Mouse (Mus musculus) forebrain, embryonic 12.5 days (tissue): Measurements from ENCODE around the gene Lasp1. TPM values are rescaled to one million over a fixed set of nuclear protein-coding genes. Genes with fewer than 3 reads are reported as not detected.
"Not testable (repeated sequence)": the region's sequence is repeated elsewhere in the genome, so short reads cannot be mapped to it uniquely, and the experiment has no call there.

Experiments
- ATAC-seq: fragments of 200-750 bp; cut with Nextera tagmentation; 2 replicates; pipeline ENCODE4 v1.8.0; 2017; ENCODE audit warnings: moderate TSS enrichment; ENCODE audit not compliant: low FRiP score
- H3K27ac ChIP-seq: fragments of 300-500 bp; sonication (generic); 2 replicates; pipeline ENCODE4 v1.5.1; 2016; ENCODE audit warnings: mild to moderate bottlenecking
- H3K27me3 ChIP-seq: fragments of 300-500 bp; sonication (generic); 2 replicates; pipeline ENCODE4 v1.6.1; 2016; ENCODE audit warnings: mild to moderate bottlenecking
- H3K36me3 ChIP-seq: fragments of 300-500 bp; sonication (generic); replicated peaks from 2 replicates; pipeline ENCODE4 v1.6.1; 2016; ENCODE audit warnings: mild to moderate bottlenecking
- H3K4me1 ChIP-seq: fragments of 300-500 bp; sonication (generic); 2 replicates; pipeline ENCODE4 v1.6.1; 2016
- H3K4me2 ChIP-seq: fragments of 300-500 bp; sonication (generic); 2 replicates; pipeline ENCODE4 v1.6.1; 2016; ENCODE audit warnings: mild to moderate bottlenecking, moderate library complexity
- H3K4me3 ChIP-seq: fragments of 300-500 bp; sonication (generic); replicated peaks from 2 replicates; pipeline ENCODE4 v1.5.1; 2016; ENCODE audit warnings: mild to moderate bottlenecking
- H3K9ac ChIP-seq: fragments of 300-500 bp; sonication (generic); 2 replicates; pipeline ENCODE4 v1.6.1; 2016; ENCODE audit warnings: mild to moderate bottlenecking
- H3K9me3 ChIP-seq: fragments of 300-500 bp; sonication (generic); 2 replicates; pipeline ENCODE4 v1.6.1; 2016
- WGBS: fragments of 180-500 bp; shearing (Covaris S2); methylation state at CpG from one replicate; pipeline ENCODE4 v1.1.7; 2016; 5-methylcytosine and 5-hydroxymethylcytosine counted together
- polyA plus RNA-seq: library from polyadenylated mRNA; unstranded; fragments of >200 nt; fragmentation: Nextera tagmentation; extraction: Ambion mirVana; gene quantifications from 2 replicates; pipeline ENCODE4 v1.2.1, GENCODE M21; 2016

Gene Lasp1
- polyA plus RNA-seq, 1 experiment from 2014 or later = 103 TPM

- H3K36me3 ChIP-seq = no peaks in the 10 kb centered on the region
- H3K4me3 ChIP-seq = no peak overlapping the region
- no peaks in the 10 kb centered on the region for H3K4me1 ChIP-seq
- H3K9me3 ChIP-seq = no peaks in the 10 kb centered on the region
- H3K4me2 ChIP-seq = no peak overlapping the region
- no peak overlapping the region for H3K27ac ChIP-seq
- no peak overlapping the region for H3K9ac ChIP-seq
- 89% methylated on average over 3 of the region's 3 CpGs for WGBS
- no peaks in the 10 kb centered on the region for H3K27me3 ChIP-seq
- no peak for ATAC-seq
These were observed 68.8 kb downstream of the Lasp1 start for GRCm38 (mm10) chr11:97867591-97867990.

- ATAC-seq, H3K4me1 ChIP-seq, H3K9ac ChIP-seq, H3K36me3 ChIP-seq, H3K9me3 ChIP-seq, H3K4me2 ChIP-seq, H3K27ac ChIP-seq, H3K4me3 ChIP-seq, H3K27me3 ChIP-seq: not testable (repeated sequence)
- 87% methylated on average over 5 of the region's 5 CpGs for WGBS
These were observed 73.6 kb downstream of the Lasp1 start for GRCm38 (mm10) chr11:97872378-97872777.

- Histone ChIP-seq H3K4me3 (no peak overlapping the region), H3K4me2 (no peak overlapping the region), H3K27ac (no peak overlapping the region), H3K27me3 (no peaks in the 10 kb centered on the region), H3K9ac (no peak overlapping the region), H3K36me3 (no peaks in the 10 kb centered on the region), H3K4me1 (no peaks in the 10 kb centered on the region), H3K9me3 (no peaks in the 10 kb centered on the region)
- ATAC-seq = no peak
- WGBS = 100% methylated on average over 1 of the region's 1 CpGs
These were observed 75.6 kb downstream of the Lasp1 start for GRCm38 (mm10) chr11:97874396-97874795.

- no peak overlapping the region for H3K9ac ChIP-seq
These were observed 78.5 kb downstream of the Lasp1 start for GRCm38 (mm10) chr11:97877341-97877740.

GRCm38 (mm10) chr11:97880362-97880761 is 81.6 kb downstream of the Lasp1 start:
- 91% methylated on average over 4 of the region's 4 CpGs for WGBS

More at GRCm38 (mm10) chr11:97877341-97877740, 78.5 kb downstream of the Lasp1 start:
- Histone ChIP-seq H3K27me3 (no peaks in the 10 kb centered on the region), H3K36me3 (no peaks in the 10 kb centered on the region), H3K27ac (no peak overlapping the region), H3K9me3 (no peaks in the 10 kb centered on the region), H3K4me2 (no peak overlapping the region), H3K4me3 (no peak overlapping the region), H3K4me1 (no peaks in the 10 kb centered on the region)
- 84% methylated on average over 2 of the region's 2 CpGs for WGBS
- no peak for ATAC-seq

GRCm38 (mm10) chr11:97883542-97883917 is 84.7 kb downstream of the Lasp1 start:
- Histone ChIP-seq H3K27me3 (no peaks in the 10 kb centered on the region), H3K36me3 (no peaks in the 10 kb centered on the region), H3K9ac (peak overlapping the region; percentile 42; the same call in 1 of the 2 replicates), H3K4me2 (peak overlapping the region; percentile 59), H3K9me3 (no peaks in the 10 kb centered on the region), H3K4me1 (0 out of 2 replicates have a peak, but pooled peaks cover 3% of the 10 kb centered on the region), H3K27ac (peak overlapping the region; percentile 86), H3K4me3 (peak overlapping the region; percentile 59)
- WGBS = 5% methylated on average over 26 of the region's 26 CpGs
- ATAC-seq = peak; percentile 59

More at GRCm38 (mm10) chr11:97880362-97880761, 81.6 kb downstream of the Lasp1 start:
- 0 out of 2 replicates have a peak, but pooled peaks cover 3% of the 10 kb centered on the region for H3K4me1 ChIP-seq
- no peak overlapping the region for H3K9ac ChIP-seq
- no peaks in the 10 kb centered on the region for H3K27me3 ChIP-seq
- H3K36me3 ChIP-seq = no peaks in the 10 kb centered on the region
- H3K27ac ChIP-seq = no peak overlapping the region
- H3K4me3 ChIP-seq = no peak overlapping the region
- H3K4me2 ChIP-seq = no peak overlapping the region
- no peaks in the 10 kb centered on the region for H3K9me3 ChIP-seq
- ATAC-seq = no peak

- Histone ChIP-seq H3K27me3 (no peaks in the 10 kb centered on the region), H3K9me3 (no peaks in the 10 kb centered on the region), H3K36me3 (no peaks in the 10 kb centered on the region), H3K4me2 (peak within 1 kb of the TSS; percentile 59), H3K27ac (peak within 1 kb of the TSS; percentile 86), H3K9ac (peak within 1 kb of the TSS; percentile 42; the same call in 1 of the 2 replicates), H3K4me3 (peak within 1 kb of the TSS; percentile 59), H3K4me1 (0 out of 2 replicates have a peak, but pooled peaks cover 3% of the 10 kb centered on the region)
- WGBS = under 1% methylated on average over 37 of the region's 37 CpGs
- peak; percentile 96 for ATAC-seq
These were observed 85.3 kb downstream of the Lasp1 start, which contains the start of gene Fbxo47 for GRCm38 (mm10) chr11:97883918-97884600. Fbxo47 (minus strand) TSS chr11:97884154.

GRCm38 (mm10) chr11:97884601-97885185 is 85.9 kb downstream of the Lasp1 start:
- Histone ChIP-seq H3K4me2 (peak overlapping the region; percentile 59), H3K4me1 (0 out of 2 replicates have a peak, but pooled peaks cover 3% of the 10 kb centered on the region), H3K36me3 (no peaks in the 10 kb centered on the region), H3K9ac (no peak overlapping the region), H3K9me3 (no peaks in the 10 kb centered on the region), H3K27me3 (no peaks in the 10 kb centered on the region), H3K4me3 (peak overlapping the region; percentile 59), H3K27ac (peak overlapping the region; percentile 83)
- WGBS = 31% methylated on average over 7 of the region's 7 CpGs
- no peak for ATAC-seq

GRCm38 (mm10) chr11:97885296-97885915 is 86.6 kb downstream of the Lasp1 start:
- Histone ChIP-seq H3K4me1 (0 out of 2 replicates have a peak, but pooled peaks cover 3% of the 10 kb centered on the region), H3K27me3 (no peaks in the 10 kb centered on the region), H3K36me3 (no peaks in the 10 kb centered on the region), H3K9me3 (no peaks in the 10 kb centered on the region), H3K4me3 (no peak overlapping the region), H3K4me2 (no peak overlapping the region), H3K27ac (no peak overlapping the region), H3K9ac (no peak overlapping the region)
- ATAC-seq = no peak
- 92% methylated on average over 2 of the region's 2 CpGs for WGBS

Other genes with a start within 250 kb of the Lasp1 start
- 5.2 and 5.7 TPM in 2 replicates for gene Srcin1, start 222.8 kb upstream of the Lasp1 start, polyA plus RNA-seq
- 10.0 and 11.9 TPM in 2 replicates for gene Epop, start 169.3 kb upstream of the Lasp1 start, polyA plus RNA-seq
- 3.3 and 3.7 TPM in 2 replicates for gene Mllt6, start 135.6 kb upstream of the Lasp1 start, polyA plus RNA-seq
- 13.2 and 14.9 TPM in 2 replicates for gene Cisd3, start 113.2 kb upstream of the Lasp1 start, polyA plus RNA-seq
- 24.2 TPM in 2 replicates for gene Pcgf2, start 98.5 kb upstream of the Lasp1 start, polyA plus RNA-seq
- gene Psmb3, start 95.6 kb upstream of the Lasp1 start, polyA plus RNA-seq = 457 TPM in 2 replicates
- gene Pip4k2b, start 54.3 kb upstream of the Lasp1 start, polyA plus RNA-seq = 2.7 and 2.8 TPM in 2 replicates
- 21.5 and 22.4 TPM in 2 replicates for gene Cwc25, start 32.4 kb upstream of the Lasp1 start, polyA plus RNA-seq
- 0.55 and 1.0 TPM in 2 replicates for gene 1700001P01Rik, start 23.1 kb upstream of the Lasp1 start, polyA plus RNA-seq
- gene Rpl23, start 16.6 kb upstream of the Lasp1 start, polyA plus RNA-seq = 392 and 426 TPM in 2 replicates
- gene B230217C12Rik, start 41.8 kb downstream of the Lasp1 start, polyA plus RNA-seq = 15.1 and 17.0 TPM in 2 replicates
- gene Fbxo47, start 85.2 kb downstream of the Lasp1 start, polyA plus RNA-seq = 0.60 and 0.91 TPM in 2 replicates
- 0.22 and 0.33 TPM in 2 replicates for gene Plxdc1, start 187.4 kb downstream of the Lasp1 start, polyA plus RNA-seq
- gene Arl5c, start 197.2 kb downstream of the Lasp1 start, polyA plus RNA-seq = 7.0 and 7.8 TPM in 2 replicates
- gene Cacnb1, start 224.0 kb downstream of the Lasp1 start, polyA plus RNA-seq = 22.5 and 29.3 TPM in 2 replicates
- gene Rpl19, start 227.7 kb downstream of the Lasp1 start, polyA plus RNA-seq = 737 and 747 TPM in 2 replicates